Mouse (Mus musculus): ENCODE measurements at regions not wholly inside any gene's neighbourhood (a gene's known extent, or its start where the extent isn't known, plus 50 kb on each side); places are given as distances from the start of the nearest gene placed in this dataset.

GRCm38 (mm10) chr11:114331579-114332150 is 264.8 kb upstream of the Sdk2 start:
- DNase-seq (ENCODE audit: inconsistent ontology term) = no peak

GRCm38 (mm10) chr11:114330316-114330715 is 263.5 kb upstream of the Sdk2 start:
- no peak for DNase-seq (ENCODE audit: inconsistent ontology term)

- DNase-seq (ENCODE audit: inconsistent ontology term) = no peak
Observed at GRCm38 (mm10) chr11:114322627-114323026, 255.8 kb upstream of the Sdk2 start.

GRCm38 (mm10) chr11:114321974-114322373 is 255.1 kb upstream of the Sdk2 start:
- no peak for DNase-seq (ENCODE audit: inconsistent ontology term)

GRCm38 (mm10) chr11:114321527-114321926 is 254.7 kb upstream of the Sdk2 start:
- DNase-seq (ENCODE audit: inconsistent ontology term) = no peak

- no peak for DNase-seq (ENCODE audit: inconsistent ontology term)
Observed at GRCm38 (mm10) chr11:114315274-114315673, 248.4 kb upstream of the Sdk2 start.

- DNase-seq (ENCODE audit: inconsistent ontology term) = no peak
Observed at GRCm38 (mm10) chr11:114313652-114314051, 246.8 kb upstream of the Sdk2 start.

- no peak for DNase-seq (ENCODE audit: inconsistent ontology term)
Observed at GRCm38 (mm10) chr11:114311640-114312039, 244.8 kb upstream of the Sdk2 start.

GRCm38 (mm10) chr11:114303636-114304354 is 236.9 kb upstream of the Sdk2 start:
- peak; percentile 34 for DNase-seq (ENCODE audit: inconsistent ontology term)

GRCm38 (mm10) chr11:114300611-114301319 is 233.9 kb upstream of the Sdk2 start:
- DNase-seq (ENCODE audit: inconsistent ontology term) = no peak

GRCm38 (mm10) chr11:114296816-114297334 is 230.0 kb upstream of the Sdk2 start:
- no peak for DNase-seq (ENCODE audit: inconsistent ontology term)

- DNase-seq (ENCODE audit: inconsistent ontology term) = no peak
Observed at GRCm38 (mm10) chr11:114294511-114295250, 227.8 kb upstream of the Sdk2 start.

GRCm38 (mm10) chr11:114291258-114291657 is 224.4 kb upstream of the Sdk2 start:
- DNase-seq (ENCODE audit: inconsistent ontology term) = no peak

- no peak for DNase-seq (ENCODE audit: inconsistent ontology term)
Observed at GRCm38 (mm10) chr11:114289946-114290345, 223.1 kb upstream of the Sdk2 start.

- DNase-seq (ENCODE audit: inconsistent ontology term) = no peak
Observed at GRCm38 (mm10) chr11:114284820-114285666, 218.2 kb upstream of the Sdk2 start.

GRCm38 (mm10) chr11:114283208-114283607 is 216.4 kb upstream of the Sdk2 start:
- DNase-seq (ENCODE audit: inconsistent ontology term) = no peak

- DNase-seq (ENCODE audit: inconsistent ontology term) = no peak
Observed at GRCm38 (mm10) chr11:114282566-114282965, 215.7 kb upstream of the Sdk2 start.

- no peak for DNase-seq (ENCODE audit: inconsistent ontology term)
Observed at GRCm38 (mm10) chr11:114281846-114282245, 215.0 kb upstream of the Sdk2 start.

GRCm38 (mm10) chr11:114281041-114281695 is 214.3 kb upstream of the Sdk2 start:
- no peak for DNase-seq (ENCODE audit: inconsistent ontology term)

GRCm38 (mm10) chr11:114277513-114278304 is 210.9 kb upstream of the Sdk2 start:
- no peak for DNase-seq (ENCODE audit: inconsistent ontology term)

All from Muller cell, postnatal 12 days (primary cell).